Mouse (Mus musculus) thymus, adult 18-20 months (tissue): Measurements from ENCODE around the gene Pde5a.

Experiments
- DNase-seq, 2 experiments: peaks; one replicate each; pipeline ENCODE4 v3.0.0; 2022; ENCODE audit warnings: mixed read lengths in 2 of 2

Gene Pde5a

DNA sequence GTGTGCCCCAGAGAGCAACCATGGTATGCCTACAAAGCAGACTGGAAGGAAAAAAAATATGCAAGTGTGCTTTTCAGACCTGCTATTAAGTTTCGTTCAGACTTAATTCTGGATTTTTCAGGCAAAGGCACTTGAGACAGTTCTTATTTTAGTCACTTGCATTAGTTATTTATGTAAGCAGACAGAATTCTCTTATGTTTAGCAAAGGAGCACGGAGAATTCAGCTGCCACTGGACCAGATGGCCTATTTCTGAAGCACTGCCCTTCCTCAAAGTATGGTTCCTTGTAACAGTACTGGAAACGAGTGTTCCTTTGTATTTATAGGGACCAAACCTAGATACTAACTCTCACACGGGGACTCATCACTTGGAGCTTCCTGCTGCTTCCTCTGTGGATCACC, 38.2 kb downstream of the Pde5a start:
- DNase-seq = no peak

- DNase-seq = no peak
These were observed 39.1 kb downstream of the Pde5a start for GRCm38 (mm10) chr3:122767841-122768240.

GRCm38 (mm10) chr3:122781417-122781816, 52.7 kb downstream of the Pde5a start:
- DNase-seq = no peak

DNA sequence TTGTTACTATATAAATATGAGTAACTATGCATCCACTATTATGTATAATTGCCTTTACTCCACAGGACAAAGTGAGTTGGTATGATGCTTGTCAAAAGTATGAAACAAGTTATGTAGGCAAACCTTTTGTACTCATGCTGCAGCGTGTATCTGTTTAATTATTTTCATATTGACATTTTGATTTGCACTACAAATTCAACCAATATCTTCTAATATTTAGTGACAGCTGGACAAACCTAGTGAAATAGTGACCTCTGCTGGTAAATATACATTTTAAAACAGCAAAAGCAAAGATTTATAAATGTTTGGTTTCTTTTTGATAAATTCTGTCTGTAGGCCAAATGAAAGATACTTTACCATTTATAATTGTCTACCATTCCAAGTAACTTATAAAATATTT, 55.5 kb downstream of the Pde5a start:
- DNase-seq = no peak

GRCm38 (mm10) chr3:122788314-122788713, 59.6 kb downstream of the Pde5a start:
- DNase-seq = no peak

GRCm38 (mm10) chr3:122789544-122789943, 60.8 kb downstream of the Pde5a start:
- no peak for DNase-seq

- DNase-seq = no peak
These were observed 71.3 kb downstream of the Pde5a start for GRCm38 (mm10) chr3:122800050-122800449.

DNA sequence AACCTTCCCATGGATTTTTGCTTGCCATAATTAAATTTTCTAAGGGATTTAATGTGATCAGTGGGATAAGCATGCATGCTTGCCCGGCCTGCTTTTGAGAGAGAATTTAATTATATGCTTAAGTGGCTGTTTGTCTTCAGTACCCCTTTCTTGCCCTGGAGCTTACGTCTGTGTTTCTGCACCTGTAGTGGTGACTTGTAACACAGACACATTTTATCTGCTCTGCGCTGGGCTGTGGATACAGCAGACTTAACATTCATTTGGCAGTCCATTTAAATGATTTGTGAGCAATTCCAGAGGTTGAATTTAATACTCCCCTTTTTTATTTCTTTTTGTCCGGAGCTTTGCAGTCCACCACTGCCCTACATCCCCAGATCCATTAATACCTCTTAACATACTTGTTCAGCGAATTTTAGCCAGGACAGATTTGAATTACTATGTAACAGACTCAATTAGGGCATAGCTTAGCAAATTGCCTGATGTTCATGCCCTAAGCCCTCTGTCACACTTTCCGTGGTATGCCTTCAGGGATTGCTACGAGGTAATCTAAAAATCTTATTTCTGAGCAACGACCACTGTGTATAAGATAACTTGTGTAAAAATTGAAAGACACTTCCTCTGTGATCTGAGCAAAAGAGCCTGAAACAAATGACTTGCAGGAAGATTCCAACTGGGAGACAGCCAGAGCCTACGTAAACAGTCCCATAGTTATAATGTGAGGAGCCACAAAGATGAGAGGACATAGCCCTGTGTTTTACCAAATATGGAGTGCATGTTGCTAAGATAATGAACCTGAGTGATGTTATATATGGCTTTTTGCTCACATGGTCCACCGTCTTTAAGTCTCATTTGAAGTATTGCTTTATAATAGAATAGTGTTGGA, 72.0 kb downstream of the Pde5a start:
- no peak for DNase-seq

DNA sequence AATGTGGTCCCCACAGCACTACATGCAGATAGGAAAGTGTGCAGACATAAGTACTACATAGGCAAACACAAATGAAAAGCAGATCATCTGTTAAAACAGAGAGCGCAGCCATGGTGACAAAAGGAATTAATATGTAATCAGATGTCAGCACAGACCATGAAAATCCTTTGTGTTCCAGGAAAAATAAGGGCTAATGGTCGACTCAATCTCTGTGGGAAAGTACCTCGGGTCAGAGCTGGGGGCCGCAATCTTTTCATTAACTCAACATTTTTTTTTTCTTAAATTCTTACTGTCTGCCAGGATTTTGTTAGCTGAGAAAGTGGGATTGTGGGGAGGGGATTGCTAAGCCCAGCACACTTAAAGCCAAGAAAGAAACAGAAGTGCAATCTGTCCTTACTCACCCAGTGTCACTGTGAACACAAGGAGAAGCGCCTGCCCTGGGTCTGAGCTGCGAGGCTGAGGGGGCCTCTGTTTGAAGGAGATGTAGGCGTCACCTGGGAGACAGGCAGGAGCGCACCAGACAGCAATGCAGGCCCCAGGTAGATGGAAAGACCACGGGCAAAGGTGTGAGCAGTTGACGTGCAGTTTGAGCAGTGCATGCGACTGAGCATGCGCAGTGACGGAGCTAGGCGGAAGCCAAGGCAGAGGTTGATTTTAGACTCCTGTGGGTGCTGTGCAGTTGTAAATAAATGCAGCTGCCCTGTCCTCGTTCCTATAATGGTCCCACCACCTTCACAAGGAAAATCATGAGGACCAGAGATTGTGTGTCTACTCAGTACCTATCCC, 72.9 kb downstream of the Pde5a start:
- DNase-seq = no peak

DNA sequence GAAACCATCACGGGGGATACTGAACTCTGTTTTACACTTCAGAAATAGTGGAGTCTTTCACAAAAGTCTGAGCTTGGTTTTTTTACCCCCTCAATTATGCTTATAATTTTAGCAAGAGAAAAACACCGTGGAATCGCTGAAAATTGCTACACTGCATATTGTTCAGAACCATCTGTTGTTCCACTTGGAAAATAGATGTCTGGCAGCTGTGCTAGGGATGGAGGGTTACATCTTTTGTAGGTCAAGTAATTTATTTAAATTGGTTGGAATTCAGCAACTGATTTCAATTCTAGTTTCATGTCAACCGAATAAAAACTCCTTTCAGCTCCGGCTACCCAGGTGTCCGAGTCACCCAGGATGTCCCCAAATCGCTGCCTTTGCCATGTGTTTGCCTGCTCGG, 78.6 kb downstream of the Pde5a start:
- DNase-seq = no peak

- DNase-seq = no peak
These were observed 81.5 kb downstream of the Pde5a start for GRCm38 (mm10) chr3:122810090-122810863.

GRCm38 (mm10) chr3:122810986-122811385, 82.2 kb downstream of the Pde5a start:
- DNase-seq = no peak

- DNase-seq = no peak
These were observed 85.8 kb downstream of the Pde5a start for GRCm38 (mm10) chr3:122814531-122814930.

DNA sequence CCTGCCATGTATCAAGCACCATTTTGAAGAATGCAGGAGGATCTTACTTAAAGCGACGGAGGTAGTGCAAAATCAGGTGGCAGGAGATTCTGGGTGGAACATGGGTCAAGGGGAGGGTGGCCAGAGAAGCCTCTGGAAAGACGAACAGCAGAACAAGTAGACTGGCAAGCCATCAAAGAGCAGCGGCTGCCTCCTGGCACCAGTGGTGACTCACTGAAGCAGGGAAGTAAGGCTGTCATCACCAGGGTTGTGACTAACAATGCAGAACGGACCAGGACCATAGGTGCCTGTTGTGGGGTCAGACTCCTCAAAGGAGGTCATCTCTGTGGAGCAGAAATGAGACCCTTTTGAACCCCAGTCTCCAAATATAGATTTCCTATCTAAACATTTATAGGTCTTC, 89.5 kb downstream of the Pde5a start:
- DNase-seq = no peak

- DNase-seq = no peak
These were observed 92.0 kb downstream of the Pde5a start for GRCm38 (mm10) chr3:122820700-122821099.

DNA sequence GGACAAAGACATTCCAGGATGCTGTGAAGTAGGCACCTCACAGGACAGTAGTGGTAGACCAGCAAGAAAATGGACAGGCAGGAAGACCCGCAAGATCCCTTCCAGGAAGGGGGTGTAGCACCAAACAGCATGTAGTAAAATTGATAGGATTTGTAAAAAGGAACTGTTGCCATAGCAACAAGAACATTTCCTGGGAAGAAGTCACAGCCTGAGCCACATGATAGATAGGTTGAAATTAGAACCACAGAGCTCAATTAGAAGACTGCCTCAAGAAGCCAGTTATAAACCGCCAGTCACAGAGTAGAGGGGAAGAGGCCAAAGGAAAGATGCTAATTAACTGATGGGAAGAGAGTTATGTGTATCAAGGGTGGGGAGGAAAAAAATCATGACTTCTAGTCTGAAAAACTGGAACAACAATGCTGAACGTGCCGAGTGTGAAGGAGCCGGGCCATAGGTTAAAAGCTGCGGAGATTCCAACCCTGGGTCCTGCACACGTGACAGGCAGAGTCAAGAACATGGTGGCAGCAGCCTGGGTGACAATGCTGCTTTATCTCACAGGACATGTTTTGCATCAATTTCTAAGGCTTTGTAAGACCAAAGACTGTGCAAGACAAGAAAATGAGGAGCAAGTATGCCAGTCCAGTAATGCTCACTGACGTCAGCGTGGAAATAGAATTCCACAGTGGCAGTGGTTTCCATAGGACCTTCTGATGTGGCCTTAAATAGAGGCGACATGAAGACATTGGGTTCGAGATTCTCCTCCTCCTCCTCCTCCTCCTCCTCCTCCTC, 99.7 kb downstream of the Pde5a start:
- no peak for DNase-seq

DNA sequence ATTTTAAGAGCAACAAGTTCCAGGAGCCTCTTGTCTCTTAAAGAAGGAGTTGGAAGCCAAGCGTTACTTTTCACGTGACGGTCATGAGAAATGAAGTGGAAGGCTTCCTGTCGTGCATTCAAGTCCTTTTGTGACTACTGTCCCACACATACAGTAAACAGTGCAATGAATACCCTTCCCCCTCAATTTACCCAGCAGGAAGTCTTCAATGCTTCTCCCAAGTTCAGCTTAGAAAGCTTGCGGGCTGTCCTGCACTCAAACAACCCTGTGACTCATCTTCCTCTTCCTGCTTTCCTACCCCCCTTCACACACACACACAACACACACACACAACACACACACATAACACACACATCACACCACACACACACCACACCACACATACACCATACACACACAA, 105.8 kb downstream of the Pde5a start:
- DNase-seq = no peak

GRCm38 (mm10) chr3:122835097-122835850, 106.5 kb downstream of the Pde5a start:
- DNase-seq = no peak

DNA sequence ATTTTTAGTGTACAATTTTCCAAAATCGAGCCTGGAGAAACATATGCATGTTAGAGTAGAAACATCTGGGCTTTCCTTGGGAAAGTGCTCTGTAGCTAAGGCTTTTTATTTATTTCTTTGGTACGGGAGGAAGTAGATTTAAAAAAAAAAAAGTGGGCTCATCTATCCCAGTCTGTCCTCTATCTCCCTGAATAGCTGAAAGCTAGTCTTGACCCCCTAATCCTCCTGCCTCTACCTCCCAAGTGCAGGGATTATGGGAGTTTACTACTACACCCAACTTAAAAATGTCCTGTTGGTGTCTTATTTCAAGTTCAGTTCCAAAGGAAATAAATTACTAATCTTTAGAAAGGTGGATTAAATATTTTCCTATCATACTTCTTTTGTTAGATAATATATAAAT, 108.9 kb downstream of the Pde5a start:
- DNase-seq = no peak

DNA sequence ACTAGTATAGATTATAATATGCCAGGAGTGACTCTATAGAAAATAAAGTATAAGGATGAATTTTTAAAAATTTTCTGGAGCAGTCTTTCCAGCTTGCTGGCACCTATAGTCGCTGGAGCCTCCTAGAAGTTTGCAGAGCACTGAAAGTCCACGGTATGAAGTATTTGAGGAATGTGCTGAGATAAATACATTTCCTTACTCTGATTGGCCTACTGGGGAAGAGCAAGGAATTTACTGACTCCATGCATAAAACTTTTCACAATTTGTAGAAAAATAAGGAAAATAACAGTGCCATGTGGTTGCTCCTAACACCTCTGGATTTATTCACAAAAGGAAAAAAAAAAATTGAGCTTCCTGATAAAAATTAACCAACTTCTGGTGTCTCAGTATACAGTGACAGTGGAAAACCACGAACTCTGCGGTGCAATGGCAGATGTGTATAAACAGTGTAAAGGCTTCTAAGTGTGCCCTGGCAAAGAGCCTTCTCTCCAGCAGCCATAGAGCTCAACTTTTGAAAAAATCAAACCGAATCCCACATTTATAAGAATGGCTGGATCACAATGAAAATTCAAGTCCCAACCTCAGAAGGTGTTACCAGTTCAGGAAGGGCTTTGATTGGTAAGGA, 119.8 kb downstream of the Pde5a start:
- no peak for DNase-seq

DNA sequence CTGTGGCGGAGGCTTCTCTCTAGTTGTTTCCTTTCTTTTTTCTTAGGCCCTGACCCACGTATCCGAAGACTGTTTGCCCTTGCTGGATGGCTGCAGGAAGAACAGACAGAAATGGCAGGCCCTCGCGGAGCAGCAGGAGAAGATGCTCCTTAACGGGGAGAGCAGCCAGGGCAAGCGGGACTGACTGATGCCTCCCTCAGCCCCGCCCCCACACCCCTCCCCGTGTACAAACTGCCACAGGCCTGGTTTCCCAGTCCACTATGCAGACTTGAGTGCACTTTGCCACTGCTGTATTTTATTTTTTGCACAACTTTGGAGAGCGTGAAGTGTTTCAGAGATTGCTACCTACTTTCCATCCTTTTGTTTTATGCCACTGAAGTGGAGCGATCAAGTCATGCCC, 126.4 kb downstream of the Pde5a start:
- DNase-seq = no peak
